Mouse (Mus musculus): ENCODE data around the gene Uqcr10. TPM values are rescaled to one million over a fixed set of nuclear protein-coding genes. Genes with fewer than 3 reads are reported as not detected.
A peak's percentile ranks its signal among the peaks of the same experiment; 100 is the strongest.
"Not testable (repeated sequence)": the region's sequence is repeated elsewhere in the genome, so short reads cannot be mapped to it uniquely, and the experiment has no call there.

Gene Uqcr10
- polyA plus RNA-seq, 1 experiment from 2014 or later, result 1,117 TPM

GRCm38 (mm10) chr11:4710188-4710587 is 6.0 kb upstream of the Uqcr10 start:
- H3K27me3 ChIP-seq (replicated peaks); H3K4me2 ChIP-seq (replicated peaks); H3K4me1 ChIP-seq (replicated peaks); H3K9ac ChIP-seq; ATAC-seq; H3K36me3 ChIP-seq; H3K9me3 ChIP-seq; H3K4me3 ChIP-seq (replicated peaks); H3K27ac ChIP-seq: not testable (repeated sequence)
- 81% methylated on average over 4 of the region's 4 CpGs for WGBS

DNA sequence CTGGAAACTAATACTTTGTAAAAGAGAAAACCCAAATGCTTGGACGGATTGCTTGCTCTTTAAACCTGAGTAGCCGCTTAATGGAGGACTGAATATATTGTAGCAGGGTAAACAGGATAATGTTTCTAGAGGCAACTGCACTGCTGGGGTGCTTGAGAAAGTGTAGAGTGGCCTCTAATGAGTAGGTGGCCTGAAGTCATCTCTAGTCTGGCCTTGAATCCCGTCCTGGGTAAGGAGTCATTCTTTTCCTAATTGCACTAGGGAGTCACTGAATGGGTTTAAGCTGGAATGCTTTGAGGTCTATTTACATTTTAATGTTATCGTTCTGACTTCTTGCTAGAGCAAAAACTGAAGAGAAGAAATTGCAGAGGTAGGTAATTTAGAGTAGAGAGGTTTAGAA is 1.0 kb upstream of the Uqcr10 start:
- 9% methylated on average over 4 of the region's 4 CpGs for WGBS
- peak overlapping the region; percentile 45 for H3K27ac ChIP-seq

GRCm38 (mm10) chr11:4703688-4704071 is 462 bp downstream of the Uqcr10 start:
- Histone ChIP-seq H3K9me3 (no peaks in the 10 kb centered on the region), H3K9ac (peak overlapping the region; percentile 88), H3K36me3 (peaks cover 12% of the 10 kb centered on the region), H3K27ac (peak overlapping the region; percentile 74), H3K4me2 (replicated peaks) (peak overlapping the region; percentile 71), H3K4me3 (replicated peaks) (peak overlapping the region; percentile 76), H3K27me3 (replicated peaks) (no peaks in the 10 kb centered on the region), H3K4me1 (replicated peaks) (peaks cover 12% of the 10 kb centered on the region)
- peak; percentile 23 for ATAC-seq
- 2% methylated on average over 12 of the region's 12 CpGs for WGBS

More for the DNA sequence above, 1.0 kb upstream of the Uqcr10 start:
- Histone ChIP-seq H3K9me3 (no peaks in the 10 kb centered on the region), H3K27me3 (replicated peaks) (no peaks in the 10 kb centered on the region), H3K4me3 (replicated peaks) (peak overlapping the region; percentile 76), H3K9ac (peak overlapping the region; percentile 59), H3K4me1 (replicated peaks) (peaks cover 12% of the 10 kb centered on the region), H3K4me2 (replicated peaks) (peak overlapping the region; percentile 71), H3K36me3 (peaks cover 12% of the 10 kb centered on the region)
- ATAC-seq, result no peak

- H3K9me3 ChIP-seq, result no peaks in the 10 kb centered on the region
- no peak overlapping the region for H3K4me2 ChIP-seq (replicated peaks)
- 72% methylated on average over 8 of the region's 8 CpGs for WGBS
- no peak overlapping the region for H3K4me3 ChIP-seq (replicated peaks)
- no peak overlapping the region for H3K9ac ChIP-seq
- H3K27me3 ChIP-seq (replicated peaks), result no peaks in the 10 kb centered on the region
- peaks cover 12% of the 10 kb centered on the region for H3K36me3 ChIP-seq
- no peak overlapping the region for H3K27ac ChIP-seq
- peaks cover 12% of the 10 kb centered on the region for H3K4me1 ChIP-seq (replicated peaks)
- no peak for ATAC-seq
Measured at GRCm38 (mm10) chr11:4700726-4701125, 3.4 kb downstream of the Uqcr10 start.

DNA sequence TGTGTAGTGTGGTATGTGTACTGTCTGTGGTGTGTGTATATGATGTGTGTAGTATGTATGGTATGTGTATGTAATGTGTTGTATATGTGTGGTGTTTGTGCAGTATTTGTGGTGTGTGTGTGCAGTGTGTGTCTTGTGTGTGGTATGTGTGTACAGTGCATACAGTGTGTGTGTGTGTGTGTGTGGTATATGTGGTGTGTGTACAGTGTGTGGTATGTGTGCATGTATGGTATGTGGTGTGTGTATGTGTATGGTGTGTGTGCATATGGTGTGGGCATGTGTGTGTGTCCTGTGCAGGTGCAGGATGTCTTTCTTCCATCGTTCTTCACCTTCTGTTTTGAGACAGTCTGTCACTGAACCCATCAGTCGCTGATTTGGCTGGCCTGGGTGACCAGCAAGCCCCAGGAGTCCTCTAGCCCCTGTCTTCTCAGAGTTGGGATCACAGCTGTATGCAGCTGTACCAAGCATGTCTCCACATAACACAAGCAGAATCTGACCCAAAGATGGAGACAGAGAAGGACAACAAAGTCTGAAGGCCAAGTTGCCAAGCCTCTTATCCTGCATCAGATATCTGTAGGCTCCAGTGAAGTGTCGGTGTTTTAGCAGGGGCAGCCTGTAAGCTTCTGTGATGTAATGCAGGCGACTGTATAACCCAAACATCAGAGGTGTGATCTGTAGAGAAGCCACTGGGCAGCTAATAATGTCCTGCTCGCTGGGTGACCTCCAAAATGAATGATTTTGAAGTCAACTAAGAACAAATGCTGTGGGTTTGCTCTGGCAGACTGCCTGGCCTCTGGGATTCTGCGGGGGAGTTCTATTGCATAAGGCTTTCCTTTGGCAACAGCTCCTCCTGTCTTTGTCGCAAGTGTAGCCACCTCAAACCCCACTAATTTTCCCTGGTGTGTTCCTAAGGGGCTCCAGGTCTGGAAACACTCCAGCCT is 6.8 kb downstream of the Uqcr10 start:
- H3K4me1 ChIP-seq (replicated peaks), result no peaks in the 10 kb centered on the region; the same call in 1 of the 2 replicates
- H3K36me3 ChIP-seq, result peaks cover 12% of the 10 kb centered on the region
- WGBS, result 30% methylated on average over 7 of the region's 7 CpGs
- H3K4me2 ChIP-seq (replicated peaks), result no peak overlapping the region
- no peak overlapping the region for H3K27ac ChIP-seq
- no peak overlapping the region for H3K9ac ChIP-seq
- H3K9me3 ChIP-seq, result no peaks in the 10 kb centered on the region
- H3K27me3 ChIP-seq (replicated peaks), result no peaks in the 10 kb centered on the region
- no peak overlapping the region for H3K4me3 ChIP-seq (replicated peaks)
- ATAC-seq, result no peak

GRCm38 (mm10) chr11:4692162-4692561 is 12.0 kb downstream of the Uqcr10 start:
- H3K9ac ChIP-seq, result no peak overlapping the region
- ATAC-seq, result no peak
- no peaks in the 10 kb centered on the region for H3K27me3 ChIP-seq (replicated peaks)
- 87% methylated on average over 11 of the region's 11 CpGs for WGBS
- no peak overlapping the region for H3K4me2 ChIP-seq (replicated peaks)
- H3K4me3 ChIP-seq (replicated peaks), result no peak overlapping the region
- no peaks in the 10 kb centered on the region for H3K36me3 ChIP-seq
- H3K4me1 ChIP-seq (replicated peaks), result no peaks in the 10 kb centered on the region
- no peak overlapping the region for H3K27ac ChIP-seq
- no peaks in the 10 kb centered on the region for H3K9me3 ChIP-seq

GRCm38 (mm10) chr11:4691213-4691612 is 12.9 kb downstream of the Uqcr10 start:
- 49% methylated on average over 10 of the region's 10 CpGs for WGBS
- no peak for ATAC-seq
- H3K4me1 ChIP-seq (replicated peaks), result no peaks in the 10 kb centered on the region
- no peak overlapping the region for H3K4me2 ChIP-seq (replicated peaks)
- no peak overlapping the region for H3K4me3 ChIP-seq (replicated peaks)
- H3K27me3 ChIP-seq (replicated peaks), result no peaks in the 10 kb centered on the region
- H3K9ac ChIP-seq, result no peak overlapping the region
- H3K9me3 ChIP-seq, result no peaks in the 10 kb centered on the region
- no peaks in the 10 kb centered on the region for H3K36me3 ChIP-seq
- H3K27ac ChIP-seq, result no peak overlapping the region

DNA sequence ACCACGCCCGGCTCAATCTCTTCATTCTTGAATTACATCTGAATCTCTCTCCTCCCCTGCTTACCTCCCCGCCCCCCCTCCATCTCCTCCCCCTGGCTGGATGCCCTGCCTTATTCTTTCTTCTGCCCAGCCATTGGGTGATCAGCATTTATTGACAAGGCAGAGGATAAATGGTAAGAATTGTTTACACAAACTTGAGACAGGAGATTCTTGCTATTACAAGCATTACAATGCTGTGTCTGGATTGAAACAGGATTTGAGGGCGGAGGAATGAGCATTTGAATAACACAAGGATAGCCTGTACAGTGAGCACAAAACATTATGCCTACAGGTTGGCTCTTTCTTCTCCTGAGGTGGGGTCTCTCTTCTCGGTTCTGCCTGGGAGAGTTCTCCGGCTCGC is 13.8 kb downstream of the Uqcr10 start:
- ATAC-seq, result no peak

DNA sequence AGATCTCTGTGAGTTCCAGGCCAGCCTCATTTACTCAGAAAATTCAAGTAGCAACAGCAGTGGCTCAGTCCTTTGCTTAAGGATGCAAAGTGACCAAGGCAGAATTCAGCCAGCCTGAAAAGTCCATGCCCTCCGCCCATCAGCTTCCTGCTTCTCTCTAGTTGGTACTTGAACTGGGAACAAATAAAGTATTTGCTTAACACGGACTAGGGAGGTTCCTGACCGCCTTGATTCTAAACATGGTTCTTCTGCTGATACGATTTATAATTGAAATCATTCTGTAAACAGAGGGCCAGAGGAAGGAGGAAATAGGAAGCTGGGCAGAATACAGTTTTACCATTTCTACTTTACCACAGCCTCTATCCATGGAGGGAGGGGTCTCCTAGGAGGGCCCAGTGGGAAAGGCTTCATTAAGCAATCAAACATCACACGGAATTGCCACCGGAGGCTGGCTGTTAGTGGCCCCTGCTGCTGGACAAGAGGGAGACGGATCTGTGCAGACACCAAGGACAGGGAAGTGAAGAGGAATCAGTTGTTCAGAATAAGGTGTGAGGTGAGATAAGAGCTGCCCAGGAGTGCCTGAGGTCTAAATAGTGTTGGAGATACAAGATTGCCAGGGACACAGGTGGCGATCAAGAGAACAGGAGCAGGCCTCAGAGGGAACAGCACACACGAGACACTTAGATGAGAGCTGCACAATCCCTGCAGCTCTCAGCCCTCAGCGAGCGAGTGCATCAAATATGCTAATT is 15.3 kb downstream of the Uqcr10 start:
- no peak overlapping the region for H3K4me2 ChIP-seq (replicated peaks)
- H3K27me3 ChIP-seq (replicated peaks), result no peaks in the 10 kb centered on the region
- no peaks in the 10 kb centered on the region for H3K9me3 ChIP-seq
- H3K36me3 ChIP-seq, result no peaks in the 10 kb centered on the region
- H3K4me3 ChIP-seq (replicated peaks), result no peak overlapping the region
- WGBS, result 48% methylated on average over 11 of the region's 11 CpGs
- no peaks in the 10 kb centered on the region for H3K4me1 ChIP-seq (replicated peaks)
- no peak overlapping the region for H3K27ac ChIP-seq
- H3K9ac ChIP-seq, result no peak overlapping the region
- no peak for ATAC-seq

More for the DNA sequence above, 13.8 kb downstream of the Uqcr10 start:
- 82% methylated on average over 7 of the region's 7 CpGs for WGBS
- Histone ChIP-seq H3K27ac (no peak overlapping the region), H3K9me3 (no peaks in the 10 kb centered on the region), H3K4me1 (replicated peaks) (no peaks in the 10 kb centered on the region), H3K36me3 (no peaks in the 10 kb centered on the region), H3K9ac (no peak overlapping the region), H3K4me3 (replicated peaks) (no peak overlapping the region), H3K4me2 (replicated peaks) (no peak overlapping the region), H3K27me3 (replicated peaks) (no peaks in the 10 kb centered on the region)

- H3K4me2 ChIP-seq (replicated peaks), result no peak overlapping the region
- no peaks in the 10 kb centered on the region for H3K27me3 ChIP-seq (replicated peaks)
- no peak overlapping the region for H3K4me3 ChIP-seq (replicated peaks)
- H3K9ac ChIP-seq, result no peak overlapping the region
- no peaks in the 10 kb centered on the region for H3K9me3 ChIP-seq
- 37% methylated on average over 3 of the region's 3 CpGs for WGBS
- ATAC-seq, result no peak
- H3K36me3 ChIP-seq, result peaks cover 3% of the 10 kb centered on the region
- no peak overlapping the region for H3K27ac ChIP-seq
- H3K4me1 ChIP-seq (replicated peaks), result no peaks in the 10 kb centered on the region
Measured at GRCm38 (mm10) chr11:4687874-4688273, 16.3 kb downstream of the Uqcr10 start.

DNA sequence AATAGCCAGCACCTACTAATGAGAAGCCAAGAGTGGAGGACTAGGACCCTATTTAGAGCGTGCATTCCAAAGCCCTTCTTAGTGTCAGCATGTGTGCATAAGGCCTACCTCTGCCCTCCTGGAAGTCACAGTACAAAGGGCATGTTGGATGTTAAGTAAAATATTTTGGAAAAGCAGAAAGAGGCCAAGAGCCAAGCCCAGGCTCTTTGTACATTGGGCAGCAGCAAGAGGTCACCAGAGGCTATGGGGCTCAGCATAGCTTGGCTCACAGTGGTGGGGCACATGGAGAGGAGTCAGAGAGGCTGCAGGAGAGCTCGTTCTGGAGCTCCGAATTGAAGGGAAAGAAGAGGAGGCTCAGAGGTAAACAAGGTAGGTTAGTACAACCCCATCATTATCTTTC is 17.1 kb downstream of the Uqcr10 start:
- Histone ChIP-seq H3K9ac (no peak overlapping the region), H3K9me3 (no peaks in the 10 kb centered on the region), H3K4me1 (replicated peaks) (no peaks in the 10 kb centered on the region), H3K4me2 (replicated peaks) (no peak overlapping the region), H3K27ac (no peak overlapping the region), H3K27me3 (replicated peaks) (no peaks in the 10 kb centered on the region), H3K4me3 (replicated peaks) (no peak overlapping the region), H3K36me3 (peaks cover 9% of the 10 kb centered on the region)
- ATAC-seq, result no peak
- 67% methylated on average over 3 of the region's 3 CpGs for WGBS

- H3K4me1 ChIP-seq (replicated peaks), result no peaks in the 10 kb centered on the region
- no peak overlapping the region for H3K4me3 ChIP-seq (replicated peaks)
- WGBS, result 76% methylated on average over 5 of the region's 5 CpGs
- no peak overlapping the region for H3K27ac ChIP-seq
- no peaks in the 10 kb centered on the region for H3K9me3 ChIP-seq
- no peak overlapping the region for H3K4me2 ChIP-seq (replicated peaks)
- H3K9ac ChIP-seq, result no peak overlapping the region
- no peaks in the 10 kb centered on the region for H3K27me3 ChIP-seq (replicated peaks)
- H3K36me3 ChIP-seq, result peaks cover 17% of the 10 kb centered on the region
- no peak for ATAC-seq
Measured at GRCm38 (mm10) chr11:4685510-4685909, 18.6 kb downstream of the Uqcr10 start.

Measured in intestine, embryonic 15.5 days (tissue).